Mouse (Mus musculus): ENCODE measurements around the gene Gm4792.

Gene Gm4792

GRCm38 (mm10) chr10:94298471-94298870, at the start of gene Gm4792:
Gene Gm4792, minus strand, starts transcription at chr10:94298703.
- no peak for DNase-seq (ENCODE audit: low spot score in 2 of 2)

- DNase-seq (ENCODE audit: low spot score in 2 of 2): no peak
Measured at GRCm38 (mm10) chr10:94347959-94348358, 49.5 kb upstream of the Gm4792 start.

- no peak for DNase-seq (ENCODE audit: low spot score in 2 of 2)
Measured at GRCm38 (mm10) chr10:94347296-94347695, 48.8 kb upstream of the Gm4792 start.

GRCm38 (mm10) chr10:94346596-94346995, 48.1 kb upstream of the Gm4792 start:
- DNase-seq (ENCODE audit: low spot score in 2 of 2): no peak

GRCm38 (mm10) chr10:94345509-94346252, 47.2 kb upstream of the Gm4792 start:
- DNase-seq (ENCODE audit: low spot score in 2 of 2): peak in 1 of 2 experiments; percentile 3

- peak in 1 of 2 experiments; percentile 21 for DNase-seq (ENCODE audit: low spot score in 2 of 2)
Measured at GRCm38 (mm10) chr10:94344631-94345417, 46.3 kb upstream of the Gm4792 start.

- DNase-seq (ENCODE audit: low spot score in 2 of 2): peak; percentile 37 to 48
Measured at GRCm38 (mm10) chr10:94343581-94343980, 45.1 kb upstream of the Gm4792 start.

- DNase-seq (ENCODE audit: low spot score in 2 of 2): no peak
Measured at GRCm38 (mm10) chr10:94342256-94342655, 43.8 kb upstream of the Gm4792 start.

GRCm38 (mm10) chr10:94341501-94341900, 43.0 kb upstream of the Gm4792 start:
- no peak for DNase-seq (ENCODE audit: low spot score in 2 of 2)

- DNase-seq (ENCODE audit: low spot score in 2 of 2): no peak
Measured at GRCm38 (mm10) chr10:94336071-94336470, 37.6 kb upstream of the Gm4792 start.

- DNase-seq (ENCODE audit: low spot score in 2 of 2): no peak
Measured at GRCm38 (mm10) chr10:94335047-94335446, 36.5 kb upstream of the Gm4792 start.

GRCm38 (mm10) chr10:94333328-94333727, 34.8 kb upstream of the Gm4792 start:
- DNase-seq (ENCODE audit: low spot score in 2 of 2): no peak

- no peak for DNase-seq (ENCODE audit: low spot score in 2 of 2)
Measured at GRCm38 (mm10) chr10:94332358-94333137, 34.0 kb upstream of the Gm4792 start.

- DNase-seq (ENCODE audit: low spot score in 2 of 2): peak; percentile 49 to 57
Measured at GRCm38 (mm10) chr10:94329962-94330361, 31.5 kb upstream of the Gm4792 start.

GRCm38 (mm10) chr10:94318574-94318973, 20.1 kb upstream of the Gm4792 start:
- DNase-seq (ENCODE audit: low spot score in 2 of 2): no peak

- no peak for DNase-seq (ENCODE audit: low spot score in 2 of 2)
Measured at GRCm38 (mm10) chr10:94313146-94313545, 14.6 kb upstream of the Gm4792 start.

GRCm38 (mm10) chr10:94312007-94312715, 13.7 kb upstream of the Gm4792 start:
- DNase-seq (ENCODE audit: low spot score in 2 of 2): peak in 1 of 2 experiments; percentile 31

GRCm38 (mm10) chr10:94311511-94312006, 13.1 kb upstream of the Gm4792 start, which contains the start of gene Tmcc3:
Gene Tmcc3, plus strand, starts transcription at chr10:94311949.
- no peak for DNase-seq (ENCODE audit: low spot score in 2 of 2)

- no peak for DNase-seq (ENCODE audit: low spot score in 2 of 2)
Measured at GRCm38 (mm10) chr10:94310499-94311267, 12.2 kb upstream of the Gm4792 start.

- DNase-seq (ENCODE audit: low spot score in 2 of 2): no peak
Measured at GRCm38 (mm10) chr10:94305526-94305925, 7.0 kb upstream of the Gm4792 start.

Data from right cerebral cortex, postnatal 10 days (tissue).